Mouse (Mus musculus): ENCODE measurements around the gene Wdr43.

DNA sequence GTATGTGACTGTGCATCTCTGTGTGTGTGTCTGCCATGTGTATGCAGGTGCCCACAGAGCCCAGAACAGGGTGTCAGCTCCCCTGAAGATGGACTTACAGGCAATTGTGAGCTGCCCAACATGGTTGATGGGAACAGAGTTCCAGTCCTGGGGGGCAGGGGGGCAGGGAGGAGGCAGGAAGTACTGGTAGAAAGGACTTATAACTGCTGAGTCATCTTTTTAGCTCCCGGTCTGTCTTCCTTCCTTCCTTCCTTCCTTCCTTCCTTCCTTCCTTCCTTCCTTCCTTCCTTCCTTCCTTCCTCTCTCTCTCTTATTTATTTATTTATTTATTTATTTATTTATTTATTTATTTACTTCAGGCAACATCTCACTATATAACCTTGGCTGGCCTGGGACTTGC, 48.5 kb downstream of the Wdr43 start:
- TF ChIP-seq CTCF (IDR thresholded peaks at IDR 0.05) (no peak), EP300 (IDR thresholded peaks at IDR 0.05) (no peak)

Measured in lung, postnatal 0 days (tissue).